Mouse (Mus musculus): ENCODE results near the gene Mdm4.

- no peak for TF ChIP-seq EP300 (IDR thresholded peaks at IDR 0.05; ENCODE audit: insufficient read depth, low read depth, low read length)
- TF ChIP-seq POLR2A (IDR thresholded peaks at IDR 0.05; ENCODE audit: insufficient read depth, low read length), result no peak
- peak; percentile 69 for TF ChIP-seq CTCF (IDR thresholded peaks at IDR 0.05; ENCODE audit: low read depth, low read length)
These were observed 47.6 kb downstream of the Mdm4 start for GRCm38 (mm10) chr1:132982728-132983127.
